8 mouse cellular contexts compared by ENCODE assay signal in genomic region chr19:43729296-43730036, GRCm38 (mm10). TPM values are rescaled to one million over a fixed set of nuclear protein-coding genes. Genes with fewer than 3 reads are reported as not detected.
A peak's percentile ranks its signal among the peaks of the same experiment; 100 is the strongest.
DNase-seq lines count a peak whose midpoint lies in the region; ATAC-seq lines count a peak whose summit lies in the region.

No protein-coding gene starts in this region.

- WGBS in liver, embryonic 11.5 days: 40% methylated on average over 22 of the region's 22 CpGs
- WGBS in forebrain, embryonic 13.5 days: 41% methylated on average over 22 of the region's 22 CpGs
- WGBS in intestine, embryonic 16.5 days: 46% methylated on average over 22 of the region's 22 CpGs

- no peak overlapping the region for H3K27ac ChIP-seq in liver, embryonic 11.5 days (ENCODE audit: low read depth, low read length)
- no peak overlapping the region for H3K27ac ChIP-seq in forebrain, embryonic 13.5 days
- no peak overlapping the region for H3K27ac ChIP-seq in intestine, embryonic 16.5 days (ENCODE audit: low read length)

- ATAC-seq in liver, embryonic 11.5 days (replicated peaks; ENCODE audit: low FRiP score): no peak
- no peak for ATAC-seq in forebrain, embryonic 13.5 days
- peak; percentile 41 for ATAC-seq in intestine, embryonic 16.5 days

- H3K4me3 ChIP-seq in liver, embryonic 11.5 days (ENCODE audit: low read depth, low read length): no peak overlapping the region
- peak overlapping the region; percentile 20 for H3K4me3 ChIP-seq in forebrain, embryonic 13.5 days
- H3K4me3 ChIP-seq in intestine, embryonic 16.5 days (ENCODE audit: low read length): peak overlapping the region; percentile 24

- H3K36me3 ChIP-seq in liver, embryonic 11.5 days (ENCODE audit: control insufficient read depth, insufficient read depth, low read length): peaks cover 8% of the 10 kb centered on the region
- peaks cover 52% of the 10 kb centered on the region for H3K36me3 ChIP-seq in forebrain, embryonic 13.5 days (ENCODE audit: poor library complexity, severe bottlenecking)
- peaks cover 20% of the 10 kb centered on the region for H3K36me3 ChIP-seq in intestine, embryonic 16.5 days (ENCODE audit: control insufficient read depth, insufficient read depth, low read length)

- intact Hi-C loops in left cerebral cortex, postnatal 25 days (cut with DNase I): no loop called here

- H3K4me2 ChIP-seq in liver, embryonic 11.5 days: peak overlapping the region; percentile 44
- H3K4me2 ChIP-seq in forebrain, embryonic 13.5 days: peak overlapping the region; percentile 38
- peak overlapping the region; percentile 39 for H3K4me2 ChIP-seq in intestine, embryonic 16.5 days (ENCODE audit: low read depth, low read length)

- DNase-seq in liver, embryonic 11.5 days (ENCODE audit: low spot score): peak; percentile 51
- DNase-seq in liver: no peak
- DNase-seq in retina, postnatal 1 day: peak; percentile 57
- no peak for DNase-seq in spleen, postnatal 10 days (ENCODE audit: low spot score in 2 of 2)
- DNase-seq in left cerebral cortex, postnatal 25 days (ENCODE audit: low spot score in 2 of 2): no peak
- DNase-seq in frontal cortex, postnatal 14 days (ENCODE audit: low spot score in 2 of 2): no peak

- H3K4me1 ChIP-seq in liver, embryonic 11.5 days (replicated peaks; ENCODE audit: control insufficient read depth, insufficient read depth, low read length): 0 out of 2 replicates have a peak, but pooled peaks cover 4% of the 10 kb centered on the region
- H3K4me1 ChIP-seq in forebrain, embryonic 13.5 days: no peaks in the 10 kb centered on the region
- no peaks in the 10 kb centered on the region for H3K4me1 ChIP-seq in intestine, embryonic 16.5 days (ENCODE audit: control insufficient read depth, insufficient read depth, low read length)

- no peaks in the 10 kb centered on the region for H3K27me3 ChIP-seq in liver, embryonic 11.5 days (replicated peaks; ENCODE audit: control insufficient read depth, insufficient read depth, low read length)
- no peaks in the 10 kb centered on the region for H3K27me3 ChIP-seq in forebrain, embryonic 13.5 days
- no peaks in the 10 kb centered on the region for H3K27me3 ChIP-seq in intestine, embryonic 16.5 days (replicated peaks; ENCODE audit: control insufficient read depth, insufficient read depth, low read length)

- H3K9me3 ChIP-seq in liver, embryonic 11.5 days (ENCODE audit: control insufficient read depth, low read length): no peaks in the 10 kb centered on the region
- no peaks in the 10 kb centered on the region for H3K9me3 ChIP-seq in forebrain, embryonic 13.5 days (replicated peaks)
- H3K9me3 ChIP-seq in intestine, embryonic 16.5 days (ENCODE audit: control insufficient read depth, low read length): no peaks in the 10 kb centered on the region

- no peak overlapping the region; the same call in 1 of the 2 replicates for H3K9ac ChIP-seq in liver, embryonic 11.5 days (ENCODE audit: low read depth, low read length)
- peak overlapping the region; percentile 39; the same call in 1 of the 2 replicates for H3K9ac ChIP-seq in forebrain, embryonic 13.5 days
- peak overlapping the region; percentile 38; the same call in 1 of the 2 replicates for H3K9ac ChIP-seq in intestine, embryonic 16.5 days (ENCODE audit: low read depth, low read length)

RNA-seq across cellular contexts. Expression of gene Cutc, which starts 23.3 kb away (rescaled TPM):
- 19.4 and 22.3 TPM in 2 replicates for polyA plus RNA-seq in liver, embryonic 11.5 days (2014; fragmentation: Nextera tagmentation; extraction: Ambion mirVana)
- polyA plus RNA-seq in forebrain, embryonic 13.5 days (2015; fragmentation: Nextera tagmentation; extraction: Ambion mirVana): 9.6 and 10.4 TPM in 2 replicates
- 23.5 and 25.6 TPM in 2 replicates for polyA plus RNA-seq in intestine, embryonic 16.5 days (2015; fragmentation: Nextera tagmentation; extraction: Ambion mirVana)
- 1 to 10 TPM; 5.7 to 6.1 TPM for total RNA-seq in left cerebral cortex, postnatal 25 days (2021)

RNA-seq across cellular contexts. Expression of gene Cox15, which starts 23.3 kb away (rescaled TPM):
- polyA plus RNA-seq in liver, embryonic 11.5 days (2014; fragmentation: Nextera tagmentation; extraction: Ambion mirVana): 12.3 and 14.0 TPM in 2 replicates
- 13.1 and 13.5 TPM in 2 replicates for polyA plus RNA-seq in forebrain, embryonic 13.5 days (2015; fragmentation: Nextera tagmentation; extraction: Ambion mirVana)
- polyA plus RNA-seq in intestine, embryonic 16.5 days (2015; fragmentation: Nextera tagmentation; extraction: Ambion mirVana): 18.6 and 21.7 TPM in 2 replicates
- total RNA-seq in left cerebral cortex, postnatal 25 days (2021): 10 to 100 TPM; 14.1 to 22.3 TPM

RNA-seq across cellular contexts. Expression of gene Entpd7, which starts 40.0 kb away (rescaled TPM):
- 8.5 and 9.2 TPM in 2 replicates for polyA plus RNA-seq in liver, embryonic 11.5 days (2014; fragmentation: Nextera tagmentation; extraction: Ambion mirVana)
- 7.4 and 8.3 TPM in 2 replicates for polyA plus RNA-seq in forebrain, embryonic 13.5 days (2015; fragmentation: Nextera tagmentation; extraction: Ambion mirVana)
- 27.6 and 36.9 TPM in 2 replicates for polyA plus RNA-seq in intestine, embryonic 16.5 days (2015; fragmentation: Nextera tagmentation; extraction: Ambion mirVana)
- total RNA-seq in left cerebral cortex, postnatal 25 days (2021): 10 to 100 TPM; 20.3 to 24.0 TPM

RNA-seq across cellular contexts. Expression of gene Abcc2, which starts 52.5 kb away (rescaled TPM):
- 4.5 and 5.1 TPM in 2 replicates for polyA plus RNA-seq in liver, embryonic 11.5 days (2014; fragmentation: Nextera tagmentation; extraction: Ambion mirVana)
- not detected in 2 replicates for polyA plus RNA-seq in forebrain, embryonic 13.5 days (2015; fragmentation: Nextera tagmentation; extraction: Ambion mirVana)
- 24.1 and 31.4 TPM in 2 replicates for polyA plus RNA-seq in intestine, embryonic 16.5 days (2015; fragmentation: Nextera tagmentation; extraction: Ambion mirVana)
- under 1 TPM; 0.07 to 0.09 TPM for total RNA-seq in left cerebral cortex, postnatal 25 days (2021)

RNA-seq across cellular contexts. Expression of gene Slc25a28, which starts 54.8 kb away (rescaled TPM):
- 12.2 and 14.0 TPM in 2 replicates for polyA plus RNA-seq in liver, embryonic 11.5 days (2014; fragmentation: Nextera tagmentation; extraction: Ambion mirVana)
- 14.4 and 16.2 TPM in 2 replicates for polyA plus RNA-seq in forebrain, embryonic 13.5 days (2015; fragmentation: Nextera tagmentation; extraction: Ambion mirVana)
- polyA plus RNA-seq in intestine, embryonic 16.5 days (2015; fragmentation: Nextera tagmentation; extraction: Ambion mirVana): 19.5 and 20.0 TPM in 2 replicates
- 10 to 100 TPM; 35.8 to 36.6 TPM for total RNA-seq in left cerebral cortex, postnatal 25 days (2021)

Comparison
In these comparisons a context has a peak if more than half of its experiments do, and no peak if none do; other contexts are left out.
1. DNase-seq: peak in liver, embryonic 11.5 days (single experiment) and retina, postnatal 1 day (single experiment); none in liver (single experiment), spleen, postnatal 10 days (0 of 2), left cerebral cortex, postnatal 25 days (0 of 2) and frontal cortex, postnatal 14 days (0 of 2).
2. Peak in every context shown above with its lines, with median percentiles within 50 percentile points of each other: H3K4me2 ChIP-seq.